Mouse (Mus musculus) lung, adult 2 months (tissue): ENCODE data around the gene Mc3r.

Source experiments
- CTCF ChIP-seq: fragments of 200-500 bp; IDR thresholded peaks from 2 replicates; pipeline ENCODE4 v1.5.1; 2011; ENCODE audit warnings: mild to moderate bottlenecking, low read length, control low read depth; ENCODE audit not compliant: insufficient read depth
- POLR2A ChIP-seq: fragments of 200-500 bp; IDR thresholded peaks from 2 replicates; pipeline ENCODE4 v1.6.1; 2011; ENCODE audit warnings: low read depth, mild to moderate bottlenecking, control low read depth, low read length, borderline replicate concordance; ENCODE audit errors: extremely low read depth

DNA sequence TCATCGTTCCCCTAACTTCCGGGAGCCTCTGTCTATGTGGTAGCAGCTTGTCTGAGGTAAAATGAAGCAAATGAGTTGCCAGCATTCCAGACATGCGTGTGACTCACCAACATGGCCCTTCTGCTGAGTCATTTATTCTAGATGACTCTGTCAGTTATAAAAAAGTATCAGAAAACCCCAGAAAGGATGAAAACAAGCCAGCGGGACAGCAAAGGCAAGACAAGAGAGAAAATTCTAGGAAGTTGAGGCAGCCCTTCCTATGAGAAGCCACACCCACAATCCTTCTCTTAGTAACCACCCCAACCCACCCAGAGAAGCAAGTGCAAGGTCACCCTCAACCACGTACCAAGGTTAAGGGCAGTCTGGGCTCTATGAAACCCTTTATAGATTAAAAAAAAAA, 8.7 kb downstream of the Mc3r start:
- TF ChIP-seq CTCF: no peak
- TF ChIP-seq POLR2A: no peak
